Mouse (Mus musculus) ES-Bruce4 (cell line): ENCODE results near the gene Gpr142. TPM values are rescaled to one million over a fixed set of nuclear protein-coding genes. Genes with fewer than 3 reads are reported as not detected.
A peak's percentile ranks its signal among the peaks of the same experiment; 100 is the strongest.

Source experiments
- H3K27ac ChIP-seq: 2 replicates; pipeline ENCODE4 v1.5.1; 2012; ENCODE audit warnings: low read length, inconsistent platforms; ENCODE audit not compliant: insufficient read depth
- H3K27me3 ChIP-seq: 2 replicates; pipeline ENCODE4 v1.6.1; 2012; ENCODE audit warnings: mild to moderate bottlenecking, low read length, inconsistent platforms; ENCODE audit not compliant: control insufficient read depth, poor library complexity, insufficient read depth, severe bottlenecking
- H3K36me3 ChIP-seq: 2 replicates; pipeline ENCODE4 v1.6.1; 2012; ENCODE audit warnings: inconsistent platforms, mild to moderate bottlenecking, low read length, moderate library complexity; ENCODE audit not compliant: control insufficient read depth, poor library complexity, insufficient read depth, severe bottlenecking
- H3K4me1 ChIP-seq: one replicate; pipeline ENCODE4 v1.8.1; 2011; ENCODE audit warnings: low read length; ENCODE audit not compliant: control insufficient read depth, insufficient read depth
- H3K4me3 ChIP-seq: 2 replicates; pipeline ENCODE4 v1.5.1; 2011; ENCODE audit warnings: low read depth, mild to moderate bottlenecking, low read length
- H3K9ac ChIP-seq: 2 replicates; pipeline ENCODE4 v1.6.1; 2012; ENCODE audit warnings: low read depth, mild to moderate bottlenecking, inconsistent platforms; ENCODE audit not compliant: poor library complexity, severe bottlenecking
- H3K9me3 ChIP-seq: replicated peaks from 2 replicates; pipeline ENCODE4 v1.6.1; 2012; ENCODE audit warnings: mild to moderate bottlenecking, low read length, inconsistent platforms; ENCODE audit not compliant: control insufficient read depth, poor library complexity, insufficient read depth, severe bottlenecking
- CTCF ChIP-seq: IDR thresholded peaks from one replicate; pipeline ENCODE4 v1.8.1; 2011; ENCODE audit warnings: low read depth, low read length
- EP300 ChIP-seq: IDR thresholded peaks from 2 replicates; pipeline ENCODE4 v1.6.1; 2011; ENCODE audit warnings: low read depth, low read length; ENCODE audit not compliant: insufficient read depth
- POLR2A ChIP-seq: IDR thresholded peaks from one replicate; pipeline ENCODE4 v1.8.1; 2011; ENCODE audit warnings: low read length; ENCODE audit not compliant: insufficient read depth
- polyA plus RNA-seq: library from polyadenylated mRNA; stranded (reverse); fragments of >200 nt; gene quantifications from 2 replicates; pipeline ENCODE4 v1.2.4, GENCODE M21; 2011; ENCODE audit warnings: low read depth; ENCODE audit not compliant: missing spikeins, insufficient read depth, insufficient read length

Gene Gpr142
- polyA plus RNA-seq, 1 experiment, result not detected

DNA sequence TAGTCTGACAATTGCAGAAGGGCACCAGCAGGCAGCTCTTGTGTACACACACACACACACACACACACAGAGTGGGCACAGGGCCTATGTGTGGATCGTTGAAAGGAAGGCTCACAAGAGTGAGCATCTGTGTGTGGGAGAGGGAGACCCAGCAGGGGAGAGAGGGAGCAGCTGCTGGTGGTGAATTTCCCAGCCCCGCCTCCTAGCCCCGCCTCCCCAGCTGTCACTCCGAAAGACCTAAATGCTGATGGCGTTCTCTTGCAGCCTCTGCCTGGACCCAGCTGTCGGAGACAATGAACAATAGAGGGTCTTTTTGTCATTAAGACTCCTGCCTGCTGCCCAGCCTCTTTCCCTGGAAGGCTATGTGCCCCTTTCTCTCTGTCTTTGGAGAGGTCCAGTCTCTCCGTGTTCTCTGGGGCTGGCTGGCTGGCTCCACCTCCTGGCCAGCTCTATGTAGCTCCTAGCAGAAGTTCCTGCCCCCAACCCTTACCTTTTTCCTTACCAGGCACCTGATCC, 3.4 kb upstream of the Gpr142 start:
- no peaks in the 10 kb centered on the region for H3K9me3 ChIP-seq
- no peak overlapping the region for H3K9ac ChIP-seq
- TF ChIP-seq EP300 (peak; percentile 82; the same call in 1 of the 2 replicates), CTCF (peak; percentile 48), POLR2A (no peak)
- peak overlapping the region; percentile 22; the same call in 1 of the 2 replicates for H3K4me3 ChIP-seq
- no peak overlapping the region for H3K27ac ChIP-seq
- no peaks in the 10 kb centered on the region for H3K36me3 ChIP-seq
- H3K4me1 ChIP-seq, result peaks cover 1% of the 10 kb centered on the region
- 0 out of 2 replicates have a peak, but pooled peaks cover 4% of the 10 kb centered on the region for H3K27me3 ChIP-seq

DNA sequence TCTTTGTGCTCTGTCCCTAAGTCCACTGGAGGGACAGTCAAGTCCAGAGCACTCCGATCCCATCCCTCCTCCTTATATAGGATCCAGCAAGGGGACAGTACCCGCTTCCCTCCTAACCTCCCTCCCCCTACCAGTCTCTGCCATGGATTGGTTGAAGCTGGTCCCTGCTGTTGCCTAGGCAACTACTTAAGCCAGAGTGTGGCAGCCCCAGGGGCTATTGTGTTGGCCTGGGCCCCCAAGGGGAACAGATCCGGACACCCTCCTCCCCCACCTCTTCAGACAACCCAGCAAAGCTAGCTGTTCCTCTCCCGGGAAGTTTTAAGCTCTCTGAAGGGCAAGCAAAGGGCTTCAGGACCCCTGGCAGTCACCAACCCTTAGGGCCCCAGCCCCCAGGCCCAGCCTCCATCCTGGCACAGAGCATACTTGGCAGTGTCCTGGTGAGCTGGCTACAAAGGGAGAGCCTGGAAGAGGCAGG, 2.8 kb upstream of the Gpr142 start, which contains the start of gene Btbd17:
Btbd17 (minus strand) TSS at position 98 of the 475 bp plus-strand sequence.
- H3K9me3 ChIP-seq, result no peaks in the 10 kb centered on the region
- no peak for TF ChIP-seq EP300
- TF ChIP-seq CTCF, result no peak
- no peak for TF ChIP-seq POLR2A
- H3K27me3 ChIP-seq, result 0 out of 2 replicates have a peak, but pooled peaks cover 4% of the 10 kb centered on the region
- H3K27ac ChIP-seq, result no peak within 1 kb of the TSS
- H3K36me3 ChIP-seq, result no peaks in the 10 kb centered on the region
- H3K4me1 ChIP-seq, result no peaks in the 10 kb centered on the region
- H3K4me3 ChIP-seq, result peak within 1 kb of the TSS; percentile 22; the same call in 1 of the 2 replicates
- no peak within 1 kb of the TSS for H3K9ac ChIP-seq

GRCm38 (mm10) chr11:114797176-114797575, 1.5 kb upstream of the Gpr142 start:
- Histone ChIP-seq H3K9ac (no peak overlapping the region), H3K4me3 (no peak overlapping the region), H3K27ac (no peak overlapping the region), H3K9me3 (no peaks in the 10 kb centered on the region), H3K27me3 (no peaks in the 10 kb centered on the region), H3K4me1 (no peaks in the 10 kb centered on the region), H3K36me3 (no peaks in the 10 kb centered on the region)
- TF ChIP-seq CTCF (no peak), POLR2A (no peak), EP300 (no peak)

DNA sequence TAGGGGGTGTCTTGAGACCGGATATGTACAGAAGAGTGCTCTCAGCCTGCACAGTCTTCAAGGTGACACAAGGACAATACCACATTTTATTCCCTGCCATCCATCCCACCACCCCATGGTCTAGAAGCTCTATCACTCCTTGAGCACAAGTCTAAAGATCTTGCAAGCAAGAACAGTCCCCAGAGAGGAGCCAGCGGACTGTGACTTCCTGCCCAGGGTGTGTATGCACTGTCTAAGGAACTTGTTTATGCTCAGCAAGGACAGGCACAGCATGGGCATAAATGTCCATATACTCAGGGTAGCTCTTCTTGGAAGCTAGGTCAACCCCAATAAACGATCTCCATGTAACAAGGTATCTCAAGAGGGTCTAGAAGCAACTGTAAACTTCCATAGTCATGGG, 743 bp upstream of the Gpr142 start:
- no peak overlapping the region for H3K27ac ChIP-seq
- H3K9ac ChIP-seq, result no peak overlapping the region
- no peaks in the 10 kb centered on the region for H3K9me3 ChIP-seq
- no peaks in the 10 kb centered on the region for H3K36me3 ChIP-seq
- H3K4me3 ChIP-seq, result no peak overlapping the region
- TF ChIP-seq CTCF, result no peak
- TF ChIP-seq EP300, result no peak
- TF ChIP-seq POLR2A, result no peak
- peaks cover 1% of the 10 kb centered on the region for H3K4me1 ChIP-seq
- no peaks in the 10 kb centered on the region for H3K27me3 ChIP-seq

DNA sequence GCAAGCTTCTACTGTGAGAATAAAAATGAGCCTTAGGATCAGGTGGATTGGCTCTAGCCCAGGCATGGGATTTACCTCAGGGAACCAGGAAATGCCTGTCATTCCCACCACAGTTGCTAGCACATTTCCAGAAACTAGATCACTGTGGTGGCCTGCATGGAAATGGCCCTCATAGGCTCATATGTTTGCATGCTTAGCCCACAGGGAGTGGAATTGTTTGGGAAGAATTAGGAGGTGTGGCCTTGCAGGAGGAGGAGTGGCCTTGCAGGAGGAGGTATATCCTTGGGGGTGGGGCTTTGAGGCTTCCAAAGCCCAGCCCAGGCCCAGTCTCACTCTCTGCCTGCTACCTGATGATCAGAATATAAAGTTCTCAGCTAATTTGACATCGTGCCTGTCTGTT, 3.2 kb downstream of the Gpr142 start:
- Histone ChIP-seq H3K36me3 (no peaks in the 10 kb centered on the region), H3K27me3 (no peaks in the 10 kb centered on the region), H3K27ac (no peak overlapping the region), H3K9ac (no peak overlapping the region), H3K4me1 (peaks cover 1% of the 10 kb centered on the region), H3K4me3 (no peak overlapping the region), H3K9me3 (no peaks in the 10 kb centered on the region)
- TF ChIP-seq CTCF, result no peak
- TF ChIP-seq POLR2A, result no peak
- TF ChIP-seq EP300, result no peak

DNA sequence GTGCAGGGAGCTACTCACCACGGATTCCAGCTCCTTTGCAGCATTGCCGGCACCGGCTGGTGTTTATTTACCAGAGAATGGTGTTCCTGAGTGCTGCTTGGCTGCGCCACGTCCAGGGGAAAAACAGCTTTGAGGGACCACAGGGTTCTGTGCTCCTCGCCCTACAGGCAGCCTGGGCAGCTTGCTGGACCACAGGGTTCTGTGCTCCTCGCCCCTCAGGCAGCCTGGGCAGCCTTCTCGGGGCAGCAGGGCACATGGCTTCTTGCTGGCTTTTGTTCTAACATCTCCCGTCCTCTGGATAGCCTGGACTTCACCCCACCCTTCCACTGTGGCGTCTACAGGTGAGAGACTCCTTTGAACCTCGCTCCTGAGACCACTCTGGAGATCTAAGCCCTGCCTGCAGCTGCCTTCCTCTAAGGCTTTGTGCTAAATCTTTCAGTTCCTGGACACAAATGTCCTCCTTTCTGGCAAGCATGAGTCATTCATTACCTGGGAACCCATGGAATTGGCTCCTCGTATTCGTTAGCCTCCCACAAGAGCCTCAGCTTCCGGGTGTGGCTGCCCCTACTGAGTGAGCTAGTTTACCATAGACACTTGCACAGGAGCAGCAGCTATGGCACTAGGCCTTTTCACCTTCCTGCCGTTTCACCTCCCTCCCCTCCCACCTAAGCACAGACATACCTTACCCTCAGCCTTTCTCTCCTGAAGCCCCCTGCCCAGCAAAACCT, 4.0 kb downstream of the Gpr142 start:
- Histone ChIP-seq H3K36me3 (no peaks in the 10 kb centered on the region), H3K4me1 (peaks cover 1% of the 10 kb centered on the region), H3K4me3 (no peak overlapping the region), H3K9ac (no peak overlapping the region), H3K9me3 (no peaks in the 10 kb centered on the region), H3K27me3 (no peaks in the 10 kb centered on the region), H3K27ac (no peak overlapping the region)
- TF ChIP-seq POLR2A (no peak), EP300 (no peak), CTCF (no peak)
